Mouse (Mus musculus) heart, postnatal 0 days (tissue): Measurements from ENCODE around the gene Asphd2. TPM values are rescaled to one million over a fixed set of nuclear protein-coding genes. Genes with fewer than 3 reads are reported as not detected.

Experiments
- ATAC-seq: fragments of 200-750 bp; cut with Nextera tagmentation; 2 replicates; pipeline ENCODE4 v1.8.0; 2017; ENCODE audit warnings: low read depth, moderate number of reproducible peaks, moderate library complexity; ENCODE audit not compliant: insufficient read depth
- DNase-seq: peaks from one replicate; pipeline ENCODE4 v3.0.0-alpha.2; 2016; ENCODE audit warnings: low spot score
- H3K27ac ChIP-seq: fragments of 300-500 bp; sonication (generic); 2 replicates; pipeline ENCODE4 v1.5.1; 2014; ENCODE audit warnings: low read depth, mild to moderate bottlenecking
- H3K27me3 ChIP-seq: fragments of 300-500 bp; sonication (generic); 2 replicates; pipeline ENCODE4 v1.6.1; 2014; ENCODE audit warnings: low read length, mixed read lengths; ENCODE audit not compliant: control insufficient read depth, insufficient read depth
- H3K36me3 ChIP-seq: fragments of 300-500 bp; sonication (generic); replicated peaks from 2 replicates; pipeline ENCODE4 v1.6.1; 2014; ENCODE audit warnings: low read length, mixed read lengths; ENCODE audit not compliant: control insufficient read depth, insufficient read depth
- H3K4me1 ChIP-seq: fragments of 300-500 bp; sonication (generic); 2 replicates; pipeline ENCODE4 v1.6.1; 2014; ENCODE audit warnings: antibody characterized with exemption; ENCODE audit not compliant: control insufficient read depth, insufficient read depth
- H3K4me2 ChIP-seq: fragments of 300-500 bp; sonication (generic); 2 replicates; pipeline ENCODE4 v1.6.1; 2014; ENCODE audit warnings: low read depth, mild to moderate bottlenecking, low read length, moderate library complexity
- H3K4me3 ChIP-seq: fragments of 300-500 bp; sonication (generic); 2 replicates; pipeline ENCODE4 v1.5.1; 2014; ENCODE audit warnings: low read depth, low read length
- H3K9ac ChIP-seq: fragments of 300-500 bp; sonication (generic); replicated peaks from 2 replicates; pipeline ENCODE4 v1.6.1; 2014; ENCODE audit warnings: low read depth, low read length, mixed read lengths
- H3K9me3 ChIP-seq: fragments of 300-500 bp; sonication (generic); replicated peaks from 2 replicates; pipeline ENCODE4 v1.6.1; 2016; ENCODE audit warnings: low read length; ENCODE audit not compliant: control insufficient read depth
- CTCF ChIP-seq: IDR thresholded peaks from 2 replicates; pipeline ENCODE4 v1.5.1; 2016; ENCODE audit warnings: antibody characterized with exemption, control low read depth, low read depth
- EP300 ChIP-seq: IDR thresholded peaks from 2 replicates; pipeline ENCODE4 v1.6.1; 2016; ENCODE audit warnings: antibody characterized with exemption, low read depth
- WGBS: fragments of 180-500 bp; shearing (Covaris S2); extraction: QIAGEN DNeasy Blood & Tissue Kit; methylation state at CpG from one replicate; pipeline ENCODE4 v1.1.7; 2014; 5-methylcytosine and 5-hydroxymethylcytosine counted together
- polyA plus RNA-seq: library from polyadenylated mRNA; unstranded; fragments of >200 nt; fragmentation: Nextera tagmentation; extraction: Ambion mirVana; gene quantifications from 2 replicates; pipeline ENCODE4 v1.2.1, GENCODE M21; 2015
- total RNA-seq: library from RNA; depleted of rRNA; stranded (reverse); fragments of >200 nt; gene quantifications from 2 replicates; pipeline ENCODE4 v1.2.3, GENCODE M21; 2014; ENCODE audit warnings: low replicate concordance

Gene Asphd2
- total and polyA plus RNA-seq, 2 experiments from 2014 or later = 0.08 to 0.40 TPM

GRCm38 (mm10) chr5:112346211-112346965 lies 48.3 kb downstream of the Asphd2 start:
- Histone ChIP-seq H3K4me1 (no peaks in the 10 kb centered on the region), H3K27ac (no peak overlapping the region), H3K4me3 (no peak overlapping the region), H3K27me3 (no peaks in the 10 kb centered on the region), H3K36me3 (peaks cover 36% of the 10 kb centered on the region), H3K9me3 (no peaks in the 10 kb centered on the region), H3K9ac (no peak overlapping the region), H3K4me2 (no peak overlapping the region)
- DNase-seq (no peak), ATAC-seq (no peak)
- TF ChIP-seq EP300 = no peak
- no peak for TF ChIP-seq CTCF
- WGBS = 79% methylated on average over 16 of the region's 16 CpGs

DNA sequence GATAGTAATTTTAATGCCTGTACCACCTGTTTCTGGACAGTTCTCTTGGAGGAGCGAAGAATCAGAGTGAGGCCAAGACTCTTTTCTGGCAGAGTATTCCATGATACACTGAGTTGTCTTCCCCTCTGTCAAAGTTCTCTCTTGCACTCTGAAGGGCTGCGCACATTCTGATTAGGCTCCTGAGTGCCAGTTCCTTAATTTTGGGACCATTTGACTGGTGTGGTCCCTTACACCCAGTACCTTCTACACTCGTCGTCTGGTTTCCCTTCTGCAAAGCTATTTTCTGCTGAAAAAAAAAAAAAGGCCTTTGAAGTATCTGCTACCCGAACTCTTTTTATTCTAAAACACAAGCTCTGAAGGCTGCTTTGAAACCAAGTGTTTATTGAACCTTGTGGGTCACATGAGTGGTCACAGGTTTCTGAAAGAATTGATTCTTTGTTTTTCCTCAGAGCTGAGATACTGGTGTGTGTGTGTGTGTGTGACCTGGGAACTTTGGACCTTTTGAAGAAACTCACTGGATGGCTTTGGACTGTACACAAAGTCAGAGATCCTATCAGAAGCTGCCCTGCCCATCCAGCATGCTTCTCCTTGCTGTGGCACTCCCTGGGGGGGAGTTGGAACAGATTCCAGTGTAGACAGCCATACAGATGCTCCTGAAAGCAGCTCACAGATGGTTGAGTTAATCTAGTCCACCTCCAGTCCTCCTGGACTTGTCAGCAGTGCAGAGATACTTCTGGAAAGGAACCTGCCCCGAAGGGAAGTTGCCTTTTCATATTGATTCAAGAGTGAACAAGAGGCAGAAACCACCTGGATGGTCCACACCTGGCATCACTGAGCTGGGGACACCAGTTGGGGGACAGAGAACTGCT lies 50.3 kb downstream of the Asphd2 start:
- Histone ChIP-seq H3K27me3 (no peaks in the 10 kb centered on the region), H3K27ac (no peak overlapping the region), H3K36me3 (peaks cover 22% of the 10 kb centered on the region), H3K9ac (no peak overlapping the region), H3K4me2 (no peak overlapping the region), H3K4me1 (no peaks in the 10 kb centered on the region), H3K9me3 (no peaks in the 10 kb centered on the region), H3K4me3 (no peak overlapping the region)
- ATAC-seq = no peak
- WGBS = 82% methylated on average over 6 of the region's 6 CpGs
- DNase-seq = no peak
- no peak for TF ChIP-seq EP300
- TF ChIP-seq CTCF = no peak

GRCm38 (mm10) chr5:112343205-112343595 lies 51.5 kb downstream of the Asphd2 start:
- no peaks in the 10 kb centered on the region for H3K9me3 ChIP-seq
- 0% methylated on average over 19 of the region's 24 CpGs for WGBS
- H3K9ac ChIP-seq = peak overlapping the region; percentile 68
- peak overlapping the region; percentile 73 for H3K4me2 ChIP-seq
- TF ChIP-seq EP300 = no peak
- TF ChIP-seq CTCF = no peak
- H3K4me3 ChIP-seq = peak overlapping the region; percentile 82
- no peaks in the 10 kb centered on the region for H3K4me1 ChIP-seq
- H3K36me3 ChIP-seq = peaks cover 17% of the 10 kb centered on the region
- peak overlapping the region; percentile 39 for H3K27ac ChIP-seq
- peak; percentile 62 for ATAC-seq
- H3K27me3 ChIP-seq = no peaks in the 10 kb centered on the region
- peak; percentile 27 for DNase-seq

- H3K27ac ChIP-seq = peak within 1 kb of the TSS; percentile 39
- 2% methylated on average over 64 of the region's 64 CpGs for WGBS
- peaks cover 21% of the 10 kb centered on the region for H3K36me3 ChIP-seq
Observed at GRCm38 (mm10) chr5:112342463-112343204, 52.0 kb downstream of the Asphd2 start, which contains the start of the genes Srrd and Hps4. TSS of gene Srrd (minus strand) at chr5:112343040. TSS of gene Hps4 (plus strand) at chr5:112343083.

DNA sequence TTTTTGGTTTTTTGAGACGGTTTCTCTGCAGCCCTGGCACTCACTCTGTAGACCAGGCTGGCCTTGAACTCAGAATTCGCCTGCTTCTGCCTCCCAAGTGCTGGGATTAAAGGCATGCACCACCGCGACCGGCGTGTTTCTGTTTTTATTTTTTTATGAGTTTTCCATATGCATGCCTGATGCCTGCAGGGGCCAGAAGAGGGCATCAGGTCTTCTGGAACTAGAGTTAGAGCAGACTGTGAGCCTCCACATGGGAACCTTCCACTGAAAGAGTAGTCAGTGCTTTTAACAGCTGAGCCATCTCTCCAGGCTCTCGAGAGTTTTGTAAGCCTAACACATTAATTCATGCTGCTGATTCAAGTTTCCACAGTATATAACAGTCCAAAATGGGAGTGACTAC lies 55.5 kb downstream of the Asphd2 start:
- no peaks in the 10 kb centered on the region for H3K4me1 ChIP-seq
- peaks cover 50% of the 10 kb centered on the region for H3K36me3 ChIP-seq
- H3K27ac ChIP-seq = no peak overlapping the region
- no peaks in the 10 kb centered on the region for H3K9me3 ChIP-seq
- no peak overlapping the region for H3K4me3 ChIP-seq
- H3K9ac ChIP-seq = no peak overlapping the region
- DNase-seq (peak; percentile 5), ATAC-seq (no peak)
- H3K27me3 ChIP-seq = no peaks in the 10 kb centered on the region
- 48% methylated on average over 7 of the region's 7 CpGs for WGBS
- TF ChIP-seq EP300 (no peak), CTCF (peak; percentile 12; the same call in 1 of the 2 replicates)
- H3K4me2 ChIP-seq = no peak overlapping the region

More at GRCm38 (mm10) chr5:112342463-112343204, 52.0 kb downstream of the Asphd2 start, which contains the start of the genes Srrd and Hps4:
- Histone ChIP-seq H3K4me3 (peak within 1 kb of the TSS; percentile 82), H3K4me2 (peak within 1 kb of the TSS; percentile 73), H3K4me1 (no peaks in the 10 kb centered on the region), H3K27me3 (no peaks in the 10 kb centered on the region), H3K9me3 (no peaks in the 10 kb centered on the region), H3K9ac (peak within 1 kb of the TSS; percentile 68)
- ATAC-seq = peak; percentile 84
- no peak for TF ChIP-seq EP300
- no peak for TF ChIP-seq CTCF
- DNase-seq = peak; percentile 61
